ENCODE assay signal across 9 mouse cellular contexts in the genomic region with DNA sequence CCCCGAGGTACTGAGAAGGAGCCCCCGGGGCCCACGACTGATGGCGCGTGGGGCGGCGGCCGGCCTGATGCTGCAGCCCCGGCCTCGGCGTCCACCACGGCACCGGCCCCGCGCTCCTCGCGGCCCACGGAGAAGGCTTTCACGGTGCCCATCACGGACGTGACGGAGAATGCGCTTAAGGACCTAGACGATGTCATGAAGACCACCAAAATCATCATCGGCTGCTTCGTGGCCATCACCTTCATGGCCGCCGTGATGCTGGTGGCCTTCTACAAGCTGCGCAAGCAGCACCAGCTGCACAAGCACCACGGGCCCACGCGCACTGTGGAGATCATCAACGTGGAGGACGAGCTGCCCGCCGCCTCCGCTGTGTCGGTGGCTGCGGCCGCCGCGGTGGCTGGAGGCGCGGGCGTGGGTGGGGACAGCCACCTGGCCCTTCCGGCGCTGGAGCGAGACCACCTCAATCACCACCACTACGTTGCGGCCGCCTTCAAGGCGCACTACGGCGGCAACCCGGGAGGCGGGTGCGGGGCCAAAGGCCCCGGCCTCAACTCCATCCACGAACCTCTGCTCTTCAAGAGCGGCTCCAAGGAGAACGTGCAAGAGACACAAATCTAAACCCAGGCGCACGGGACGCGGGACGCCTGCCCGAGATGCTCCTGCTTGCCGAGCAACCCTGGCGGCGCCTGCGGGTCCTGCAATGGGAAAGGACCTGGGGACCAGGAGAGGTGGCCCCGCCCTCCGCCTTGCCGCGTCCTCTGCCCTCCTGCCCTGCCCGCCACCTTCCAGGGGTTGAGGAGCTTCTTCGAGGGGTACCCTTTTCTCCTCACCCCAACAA. TPM values are rescaled to one million over a fixed set of nuclear protein-coding genes. Genes with fewer than 3 reads are reported as not detected.
A peak's percentile ranks its signal among the peaks of the same experiment; 100 is the strongest.
DNase-seq lines count a peak whose midpoint lies in the region; ATAC-seq and TF ChIP-seq lines count a peak whose summit lies in the region.
"Had no signal": no experiment of that assay in that cellular context is flagged by ENCODE, and none has a peak within 500 bp of the region (broad histone marks: within the 10 kb centered on the region; RNA-seq: fewer than 3 reads in every experiment).

No protein-coding gene starts in this region.

- DNase-seq in cerebellum, adult 11 months, result peak; percentile 66
- peak; percentile 43 for DNase-seq in lung, postnatal 10 days
- DNase-seq in lung, adult 2 months, result no peak
- peak; percentile 75 for DNase-seq in embryo, embryonic 9.5 days (ENCODE audit: extremely low spot score)
- peak; percentile 59 for DNase-seq in kidney, adult 2 months
- peak; percentile 46 to 53 for DNase-seq in lung, postnatal 4 days
- DNase-seq in c-Kit-positive CD71-positive TER-119-positive erythroid progenitor cells, embryonic 14.5 days (ENCODE audit: low spot score), result no peak

- TF ChIP-seq CTCF in lung, adult 2 months (IDR thresholded peaks at IDR 0.05; ENCODE audit: insufficient read depth, low read length), result no peak
- peak; percentile 29; the same call in 1 of the 2 replicates for TF ChIP-seq CTCF in kidney, adult 2 months (conservative IDR thresholded peaks at IDR 0.05; ENCODE audit: insufficient read depth, insufficient read length, low read depth, low read length)

- no peaks in the 10 kb centered on the region for H3K4me1 ChIP-seq in lung, adult 2 months (ENCODE audit: control insufficient read depth, insufficient read depth, low read length)
- H3K4me1 ChIP-seq in kidney, adult 2 months (ENCODE audit: control insufficient read depth, insufficient read depth, low read length), result no peaks in the 10 kb centered on the region

- no peak overlapping the region for H3K4me3 ChIP-seq in lung, adult 2 months (replicated peaks; ENCODE audit: extremely low read depth, low read depth, low read length)
- H3K4me3 ChIP-seq in kidney, adult 2 months (ENCODE audit: insufficient read depth, low read depth, low read length), result no peak overlapping the region
- H3K4me3 ChIP-seq: hindbrain, embryonic 15.5 days had no signal

- no peak overlapping the region for H3K27ac ChIP-seq in kidney, adult 2 months (ENCODE audit: insufficient read depth, low read depth, low read length)

- no peaks in the 10 kb centered on the region for H3K36me3 ChIP-seq in kidney, adult 2 months (ENCODE audit: control insufficient read depth, insufficient read depth, low read length)

- ATAC-seq in cerebellum, adult (ENCODE audit: insufficient number of reproducible peaks, low FRiP score, low TSS enrichment), result no peak

- H3K27me3 ChIP-seq in kidney, adult 2 months (replicated peaks; ENCODE audit: control insufficient read depth, insufficient read depth, low read length), result no peaks in the 10 kb centered on the region
- H3K27me3 ChIP-seq: hindbrain, embryonic 15.5 days had no signal

- TF ChIP-seq POLR2A in lung, adult 2 months (IDR thresholded peaks at IDR 0.05; ENCODE audit: borderline replicate concordance, extremely low read depth, low read depth, low read length), result no peak
- no peak for TF ChIP-seq POLR2A in kidney, adult 2 months (IDR thresholded peaks at IDR 0.05; ENCODE audit: low read depth, low read length)

- 18% methylated on average over 75 of the region's 77 CpGs for WGBS in lung, adult 2 months
- 10% methylated on average over 77 of the region's 77 CpGs for WGBS in kidney, adult 2 months

RNA-seq across cellular contexts. Expression of a gene that starts 2.8 kb away (rescaled TPM):
- polyA plus RNA-seq in lung, adult 2 months (2012; rRNA removed), result 0.24 and 0.50 TPM in 2 replicates
- 224 and 293 TPM in 2 replicates for polyA plus RNA-seq in kidney, adult 2 months (2012; rRNA removed)

RNA-seq across cellular contexts. Expression of a gene that starts 5.3 kb away (rescaled TPM):
- 164 and 175 TPM in 2 replicates for polyA plus RNA-seq in lung, adult 2 months (2012; rRNA removed)
- 92.8 and 129 TPM in 2 replicates for polyA plus RNA-seq in kidney, adult 2 months (2012; rRNA removed)

RNA-seq across cellular contexts. Expression of a gene that starts 33.6 kb away (rescaled TPM):
- polyA plus RNA-seq in lung, adult 2 months (2012; rRNA removed), result 4.5 and 4.9 TPM in 2 replicates
- 0.30 and 0.52 TPM in 2 replicates for polyA plus RNA-seq in kidney, adult 2 months (2012; rRNA removed)

RNA-seq across cellular contexts. Expression of a gene that starts 33.9 kb away (rescaled TPM):
- 250 and 268 TPM in 2 replicates for polyA plus RNA-seq in lung, adult 2 months (2012; rRNA removed)
- 298 and 346 TPM in 2 replicates for polyA plus RNA-seq in kidney, adult 2 months (2012; rRNA removed)

RNA-seq across cellular contexts. Expression of a gene that starts 33.9 kb away (rescaled TPM):
- 9.5 and 10.3 TPM in 2 replicates for polyA plus RNA-seq in lung, adult 2 months (2012; rRNA removed)
- 12.2 and 18.6 TPM in 2 replicates for polyA plus RNA-seq in kidney, adult 2 months (2012; rRNA removed)

Comparison
In these comparisons a context has a peak if more than half of its experiments do, and no peak if none do; other contexts are left out.
1. DNase-seq: peak in cerebellum, adult 11 months (single experiment), lung, postnatal 10 days (single experiment), embryo, embryonic 9.5 days (single experiment), kidney, adult 2 months (single experiment) and lung, postnatal 4 days (2 of 2); none in lung, adult 2 months (single experiment) and c-Kit-positive CD71-positive TER-119-positive erythroid progenitor cells, embryonic 14.5 days (single experiment).
2. RNA of a gene that starts 2.8 kb away (polyA plus RNA-seq): 224 to 293 TPM in kidney, adult 2 months; 0.24 to 0.50 TPM in lung, adult 2 months; every median in the first group is over 100 times any median in the second.